Mouse (Mus musculus) midbrain, embryonic 13.5 days (tissue): ENCODE measurements around the gene Tns1. TPM values are rescaled to one million over a fixed set of nuclear protein-coding genes. Genes with fewer than 3 reads are reported as not detected.

ENCODE experiments used
- ATAC-seq: fragments of 200-750 bp; cut with Nextera tagmentation; 2 replicates; pipeline ENCODE4 v1.8.0; 2017; ENCODE audit warnings: mild to moderate bottlenecking, moderate TSS enrichment, moderate library complexity
- H3K27ac ChIP-seq: fragments of 300-500 bp; sonication (generic); 2 replicates; pipeline ENCODE4 v1.5.1; 2015; ENCODE audit warnings: inconsistent platforms, mild to moderate bottlenecking, moderate library complexity
- H3K27me3 ChIP-seq: fragments of 300-500 bp; sonication (generic); 2 replicates; pipeline ENCODE4 v1.6.1; 2015; ENCODE audit warnings: mild to moderate bottlenecking, inconsistent platforms
- H3K36me3 ChIP-seq: fragments of 300-500 bp; sonication (generic); 2 replicates; pipeline ENCODE4 v1.6.1; 2015; ENCODE audit warnings: mild to moderate bottlenecking, inconsistent platforms
- H3K4me1 ChIP-seq: fragments of 300-500 bp; sonication (generic); replicated peaks from 2 replicates; pipeline ENCODE4 v1.6.1; 2015; ENCODE audit warnings: inconsistent platforms
- H3K4me2 ChIP-seq: fragments of 300-500 bp; sonication (generic); replicated peaks from 2 replicates; pipeline ENCODE4 v1.6.1; 2015; ENCODE audit warnings: moderate library complexity, mild to moderate bottlenecking, inconsistent platforms
- H3K4me3 ChIP-seq: fragments of 300-500 bp; sonication (generic); replicated peaks from 2 replicates; pipeline ENCODE4 v1.5.1; 2015; ENCODE audit warnings: mild to moderate bottlenecking, inconsistent platforms
- H3K9ac ChIP-seq: fragments of 300-500 bp; sonication (generic); replicated peaks from 2 replicates; pipeline ENCODE4 v1.6.1; 2015; ENCODE audit warnings: mild to moderate bottlenecking, inconsistent platforms
- H3K9me3 ChIP-seq: fragments of 300-500 bp; sonication (generic); 2 replicates; pipeline ENCODE4 v1.6.1; 2016; ENCODE audit warnings: mild to moderate bottlenecking, inconsistent platforms
- WGBS: fragments of 180-500 bp; shearing (Covaris S2); methylation state at CpG from one replicate; pipeline ENCODE4 v1.1.7; 2015; 5-methylcytosine and 5-hydroxymethylcytosine counted together
- polyA plus RNA-seq: library from polyadenylated mRNA; unstranded; fragments of >200 nt; fragmentation: Nextera tagmentation; extraction: Ambion mirVana; gene quantifications from 2 replicates; pipeline ENCODE4 v1.2.1, GENCODE M21; 2015

Gene Tns1
- polyA plus RNA-seq, 1 experiment from 2014 or later, result 13.2 TPM

- WGBS, result 56% methylated on average over 7 of the region's 7 CpGs
- H3K9me3 ChIP-seq, result no peaks in the 10 kb centered on the region
- no peaks in the 10 kb centered on the region for H3K27me3 ChIP-seq
- ATAC-seq, result 0 out of 2 replicates have a peak, but pooled peaks have one; percentile 13
- H3K27ac ChIP-seq, result no peak overlapping the region
- H3K9ac ChIP-seq, result no peak overlapping the region
- H3K4me2 ChIP-seq, result no peak overlapping the region
- no peak overlapping the region for H3K4me3 ChIP-seq
- H3K4me1 ChIP-seq, result no peaks in the 10 kb centered on the region
- peaks cover 8% of the 10 kb centered on the region; the same call in 1 of the 2 replicates for H3K36me3 ChIP-seq
Observed at GRCm38 (mm10) chr1:73926279-73926678, 198.0 kb downstream of the Tns1 start.

DNA sequence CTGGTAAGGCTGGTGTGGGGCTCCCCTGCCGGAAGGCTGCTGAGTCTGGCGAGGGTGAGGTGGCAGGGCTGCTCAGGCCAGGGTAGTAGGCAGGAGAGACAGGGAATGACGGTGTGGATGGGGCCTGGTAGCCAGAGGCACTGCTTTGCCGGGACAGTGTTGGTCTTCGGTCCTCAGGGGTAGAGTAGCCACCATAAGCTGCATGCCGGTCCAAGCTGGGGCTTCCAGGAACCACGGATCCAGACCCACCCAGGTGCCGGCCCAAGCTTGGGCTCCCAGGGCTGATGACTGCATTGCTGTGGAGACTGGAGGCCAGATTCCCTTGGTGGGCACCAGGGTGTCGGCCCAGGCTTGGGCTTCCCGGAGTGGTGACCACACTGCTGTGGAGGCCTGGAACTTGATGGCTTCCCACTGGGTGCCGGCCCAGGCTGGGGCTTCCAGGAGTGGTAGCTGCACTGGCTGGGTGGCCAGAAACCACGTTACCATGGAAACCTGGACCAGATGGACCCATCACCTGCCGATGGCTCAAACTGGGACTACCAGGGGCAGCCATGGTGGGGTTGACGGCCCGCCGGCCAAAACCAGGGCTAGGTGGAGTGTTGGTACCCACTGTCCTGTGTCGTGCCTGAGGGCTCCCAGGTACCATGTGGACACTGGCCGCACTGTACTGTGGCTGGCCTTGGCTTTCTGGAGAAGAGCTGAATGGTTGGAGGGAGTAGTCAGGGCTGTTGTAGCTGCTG, 199.2 kb downstream of the Tns1 start:
- ATAC-seq, result no peak
- H3K4me3 ChIP-seq, result no peak overlapping the region
- peaks cover 16% of the 10 kb centered on the region for H3K36me3 ChIP-seq
- H3K4me2 ChIP-seq, result no peak overlapping the region
- H3K4me1 ChIP-seq, result no peaks in the 10 kb centered on the region
- no peak overlapping the region for H3K27ac ChIP-seq
- H3K9me3 ChIP-seq, result no peaks in the 10 kb centered on the region
- no peaks in the 10 kb centered on the region for H3K27me3 ChIP-seq
- WGBS, result 92% methylated on average over 18 of the region's 18 CpGs
- H3K9ac ChIP-seq, result no peak overlapping the region

DNA sequence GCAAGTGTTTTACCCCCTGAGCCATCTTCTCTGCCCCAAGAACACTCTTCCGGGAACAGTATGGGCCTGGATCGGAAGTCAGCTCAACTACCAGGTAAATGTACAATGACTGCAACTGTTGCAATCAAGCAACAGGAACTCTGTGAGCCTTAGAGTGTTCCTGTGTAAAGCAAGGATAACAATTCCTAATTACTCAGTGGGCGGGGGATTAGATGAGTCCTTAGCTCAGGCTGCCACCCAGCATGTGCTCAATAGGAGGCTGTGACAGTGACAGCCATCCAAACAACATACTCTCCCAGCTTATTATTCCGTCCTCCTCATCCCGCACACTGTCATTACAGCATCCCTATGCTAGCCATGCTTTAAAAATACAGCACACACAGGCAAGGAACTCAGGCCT, 200.0 kb downstream of the Tns1 start:
- Histone ChIP-seq H3K4me3 (no peak overlapping the region), H3K4me2 (no peak overlapping the region), H3K4me1 (no peaks in the 10 kb centered on the region), H3K9ac (no peak overlapping the region), H3K9me3 (no peaks in the 10 kb centered on the region), H3K27ac (no peak overlapping the region), H3K27me3 (no peaks in the 10 kb centered on the region), H3K36me3 (peaks cover 16% of the 10 kb centered on the region)
- ATAC-seq, result no peak
- 83% methylated on average over 5 of the region's 5 CpGs for WGBS

GRCm38 (mm10) chr1:73923185-73923584, 201.1 kb downstream of the Tns1 start:
- Histone ChIP-seq H3K4me1 (no peaks in the 10 kb centered on the region), H3K27me3 (no peaks in the 10 kb centered on the region), H3K9me3 (no peaks in the 10 kb centered on the region), H3K36me3 (peaks cover 16% of the 10 kb centered on the region), H3K9ac (no peak overlapping the region), H3K4me2 (no peak overlapping the region), H3K27ac (no peak overlapping the region), H3K4me3 (no peak overlapping the region)
- WGBS, result 90% methylated on average over 8 of the region's 8 CpGs
- no peak for ATAC-seq

DNA sequence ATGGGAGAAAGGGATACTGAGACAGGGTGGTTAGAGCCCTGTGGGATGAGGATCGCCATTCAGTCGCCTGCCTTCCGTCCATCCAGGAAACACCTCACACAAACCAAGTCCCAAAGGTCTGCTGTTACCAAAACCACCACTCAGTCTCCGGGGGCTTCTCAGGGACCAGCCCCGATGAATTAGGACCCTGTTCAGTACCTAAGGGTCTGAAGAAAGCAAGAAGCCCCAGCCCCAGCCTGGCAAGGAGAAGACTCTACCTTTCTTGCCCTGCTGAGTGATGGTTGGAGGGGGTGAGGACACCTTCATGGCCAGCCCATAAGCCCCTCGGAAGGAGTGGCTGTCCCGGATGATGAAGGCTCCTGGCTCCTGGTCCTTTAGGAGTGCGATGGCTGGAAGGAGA, 203.5 kb downstream of the Tns1 start:
- Histone ChIP-seq H3K4me1 (no peaks in the 10 kb centered on the region), H3K27ac (no peak overlapping the region), H3K36me3 (peaks cover 16% of the 10 kb centered on the region), H3K4me2 (no peak overlapping the region), H3K4me3 (no peak overlapping the region), H3K27me3 (no peaks in the 10 kb centered on the region), H3K9ac (no peak overlapping the region), H3K9me3 (no peaks in the 10 kb centered on the region)
- 93% methylated on average over 8 of the region's 8 CpGs for WGBS
- no peak for ATAC-seq

- Histone ChIP-seq H3K4me2 (no peak overlapping the region), H3K4me1 (no peaks in the 10 kb centered on the region), H3K36me3 (peaks cover 13% of the 10 kb centered on the region), H3K4me3 (no peak overlapping the region), H3K27me3 (no peaks in the 10 kb centered on the region), H3K9me3 (no peaks in the 10 kb centered on the region), H3K9ac (no peak overlapping the region), H3K27ac (no peak overlapping the region)
- ATAC-seq, result no peak
- 97% methylated on average over 3 of the region's 3 CpGs for WGBS
Observed at GRCm38 (mm10) chr1:73919909-73920308, 204.3 kb downstream of the Tns1 start.

- Histone ChIP-seq H3K4me1 (peaks cover 10% of the 10 kb centered on the region), H3K9ac (no peak overlapping the region), H3K36me3 (peaks cover 8% of the 10 kb centered on the region), H3K27me3 (no peaks in the 10 kb centered on the region), H3K4me2 (no peak overlapping the region), H3K4me3 (no peak overlapping the region), H3K27ac (no peak overlapping the region), H3K9me3 (no peaks in the 10 kb centered on the region)
- WGBS, result 78% methylated on average over 11 of the region's 11 CpGs
- no peak for ATAC-seq
Observed at GRCm38 (mm10) chr1:73918001-73918400, 206.2 kb downstream of the Tns1 start.

DNA sequence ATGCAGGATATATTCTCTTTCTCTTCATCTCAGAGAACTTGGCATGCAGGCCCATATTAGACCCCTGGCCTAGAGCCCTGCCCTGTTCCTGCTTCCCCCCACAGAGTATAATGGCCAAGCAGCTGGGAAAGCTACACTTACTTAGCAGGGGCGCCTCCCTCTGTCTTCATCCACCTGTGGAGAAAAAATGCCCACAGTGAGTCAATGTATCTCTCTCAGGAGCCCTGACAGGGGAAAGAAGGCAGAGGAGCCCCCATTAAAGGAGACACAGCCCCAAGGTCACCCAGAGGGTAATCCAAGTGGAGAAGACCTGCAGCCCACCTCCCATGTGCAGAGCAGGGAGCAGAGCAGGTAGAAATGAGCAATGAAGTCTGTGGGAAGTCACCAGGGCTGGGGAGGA, 208.0 kb downstream of the Tns1 start:
- H3K4me2 ChIP-seq, result no peak overlapping the region
- no peak overlapping the region for H3K4me3 ChIP-seq
- H3K9me3 ChIP-seq, result no peaks in the 10 kb centered on the region
- H3K4me1 ChIP-seq, result peaks cover 10% of the 10 kb centered on the region
- ATAC-seq, result no peak
- no peaks in the 10 kb centered on the region for H3K27me3 ChIP-seq
- no peak overlapping the region for H3K27ac ChIP-seq
- peaks cover 8% of the 10 kb centered on the region for H3K36me3 ChIP-seq
- H3K9ac ChIP-seq, result no peak overlapping the region
- WGBS, result 73% methylated on average over 1 of the region's 1 CpGs

- ATAC-seq, result no peak
- H3K27me3 ChIP-seq, result no peaks in the 10 kb centered on the region
- no peak overlapping the region for H3K9ac ChIP-seq
- no peak overlapping the region for H3K4me3 ChIP-seq
- H3K36me3 ChIP-seq, result peaks cover 4% of the 10 kb centered on the region
- H3K9me3 ChIP-seq, result no peaks in the 10 kb centered on the region
- no peak overlapping the region for H3K27ac ChIP-seq
- H3K4me1 ChIP-seq, result peaks cover 10% of the 10 kb centered on the region
- no peak overlapping the region for H3K4me2 ChIP-seq
- 74% methylated on average over 8 of the region's 8 CpGs for WGBS
Observed at GRCm38 (mm10) chr1:73915218-73916070, 208.8 kb downstream of the Tns1 start.

DNA sequence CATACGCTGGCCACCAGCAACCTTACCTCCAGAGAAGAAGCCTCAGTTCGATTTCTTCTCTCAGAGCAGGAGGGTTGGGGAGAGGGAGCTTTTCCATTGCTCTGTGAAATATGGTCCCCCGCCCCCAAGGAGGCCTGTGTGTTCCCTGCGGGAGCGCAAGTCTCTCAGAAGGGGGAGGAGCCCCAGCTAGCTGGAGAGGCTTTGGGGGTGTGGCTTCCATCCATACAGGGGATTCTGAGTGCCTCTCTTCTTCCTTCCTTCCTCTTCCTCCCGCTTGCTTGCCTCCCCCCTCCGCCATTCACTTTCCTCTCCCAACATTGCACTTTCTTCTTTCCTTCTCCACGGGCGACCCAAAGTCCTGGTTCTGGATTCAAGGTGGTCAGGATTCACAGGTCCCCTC, 210.2 kb downstream of the Tns1 start:
- H3K27me3 ChIP-seq, result no peaks in the 10 kb centered on the region
- 33% methylated on average over 9 of the region's 9 CpGs for WGBS
- no peak overlapping the region for H3K4me3 ChIP-seq
- no peaks in the 10 kb centered on the region for H3K36me3 ChIP-seq
- peak overlapping the region; percentile 14; the same call in 1 of the 2 replicates for H3K4me2 ChIP-seq
- H3K27ac ChIP-seq, result no peak overlapping the region
- no peak overlapping the region for H3K9ac ChIP-seq
- no peaks in the 10 kb centered on the region for H3K9me3 ChIP-seq
- peaks cover 10% of the 10 kb centered on the region for H3K4me1 ChIP-seq
- peak; percentile 22; the same call in 1 of the 2 replicates for ATAC-seq

- Histone ChIP-seq H3K27me3 (no peaks in the 10 kb centered on the region), H3K27ac (no peak overlapping the region), H3K36me3 (no peaks in the 10 kb centered on the region), H3K9me3 (no peaks in the 10 kb centered on the region), H3K4me3 (no peak overlapping the region), H3K4me2 (no peak overlapping the region), H3K4me1 (peaks cover 10% of the 10 kb centered on the region), H3K9ac (no peak overlapping the region)
- 78% methylated on average over 19 of the region's 19 CpGs for WGBS
- peak; percentile 29 for ATAC-seq
Observed at GRCm38 (mm10) chr1:73913071-73914005, 210.9 kb downstream of the Tns1 start.
